Mouse (Mus musculus) kidney, adult 11 months (tissue): ENCODE results near the gene Hinfp.
"Not testable (repeated sequence)": the region's sequence is repeated elsewhere in the genome, so short reads cannot be mapped to it uniquely, and the experiment has no call there.

Experiments
- DNase-seq: peaks from one replicate; pipeline ENCODE4 v3.0.0; 2022

The Hinfp gene

GRCm38 (mm10) chr9:44305466-44306079, at the start of gene Hinfp:
Gene Hinfp, minus strand, starts transcription at chr9:44305671.
- peak; percentile 99 for DNase-seq

- no peak for DNase-seq
Observed at GRCm38 (mm10) chr9:44353142-44353541, 47.7 kb upstream of the Hinfp start.

GRCm38 (mm10) chr9:44352337-44352736, 46.9 kb upstream of the Hinfp start:
- no peak for DNase-seq

- no peak for DNase-seq
Observed at GRCm38 (mm10) chr9:44351396-44351795, 45.9 kb upstream of the Hinfp start.

- DNase-seq, result no peak
Observed at GRCm38 (mm10) chr9:44348546-44348945, 43.1 kb upstream of the Hinfp start.

- DNase-seq, result no peak
Observed at GRCm38 (mm10) chr9:44347621-44348020, 42.1 kb upstream of the Hinfp start.

GRCm38 (mm10) chr9:44347166-44347565, 41.7 kb upstream of the Hinfp start:
- no peak for DNase-seq

GRCm38 (mm10) chr9:44345570-44346433, 40.3 kb upstream of the Hinfp start:
- DNase-seq, result no peak

- DNase-seq, result peak; percentile 91
Observed at GRCm38 (mm10) chr9:44343781-44344421, 38.4 kb upstream of the Hinfp start, which contains the start of gene Hmbs. Gene Hmbs, minus strand, starts transcription at chr9:44344228.

- no peak for DNase-seq
Observed at GRCm38 (mm10) chr9:44343290-44343689, 37.8 kb upstream of the Hinfp start.

GRCm38 (mm10) chr9:44342605-44343004, 37.1 kb upstream of the Hinfp start:
- no peak for DNase-seq

GRCm38 (mm10) chr9:44342173-44342572, 36.7 kb upstream of the Hinfp start:
- DNase-seq, result no peak

GRCm38 (mm10) chr9:44341487-44341886, 36.0 kb upstream of the Hinfp start:
- no peak for DNase-seq

- no peak for DNase-seq
Observed at GRCm38 (mm10) chr9:44338574-44338973, 33.1 kb upstream of the Hinfp start.

GRCm38 (mm10) chr9:44337436-44338169, 32.1 kb upstream of the Hinfp start:
- DNase-seq, result no peak

- DNase-seq, result no peak
Observed at GRCm38 (mm10) chr9:44336964-44337363, 31.5 kb upstream of the Hinfp start.

GRCm38 (mm10) chr9:44336513-44336912, 31.0 kb upstream of the Hinfp start:
- not testable (repeated sequence) for DNase-seq

GRCm38 (mm10) chr9:44336093-44336406, 30.6 kb upstream of the Hinfp start:
- DNase-seq, result no peak

- no peak for DNase-seq
Observed at GRCm38 (mm10) chr9:44335331-44336092, 30.0 kb upstream of the Hinfp start.

GRCm38 (mm10) chr9:44334396-44335330, 29.2 kb upstream of the Hinfp start, which contains the start of gene H2afx:
Gene H2afx, plus strand, starts transcription at chr9:44334694.
- peak; percentile 100 for DNase-seq
